Mouse (Mus musculus) stomach, embryonic 14.5 days (tissue): ENCODE data around the gene Chst3. TPM values are rescaled to one million over a fixed set of nuclear protein-coding genes. Genes with fewer than 3 reads are reported as not detected.
"Not testable (repeated sequence)": the region's sequence is repeated elsewhere in the genome, so short reads cannot be mapped to it uniquely, and the experiment has no call there.

Source experiments
- ATAC-seq: fragments of 200-750 bp; cut with Nextera tagmentation; 2 replicates; pipeline ENCODE4 v1.8.0; 2017; ENCODE audit warnings: low read depth, moderate TSS enrichment; ENCODE audit not compliant: insufficient number of reproducible peaks, insufficient read depth, low FRiP score
- H3K27ac ChIP-seq: fragments of 300-500 bp; sonication (generic); 2 replicates; pipeline ENCODE4 v1.5.1; 2014; ENCODE audit warnings: mild to moderate bottlenecking, low read length, moderate library complexity, mixed read lengths
- H3K27me3 ChIP-seq: fragments of 300-500 bp; sonication (generic); 2 replicates; pipeline ENCODE4 v1.6.1; 2014; ENCODE audit warnings: low read length, control low read depth, mixed read lengths; ENCODE audit not compliant: control insufficient read depth, insufficient read depth
- H3K36me3 ChIP-seq: fragments of 300-500 bp; sonication (generic); 2 replicates; pipeline ENCODE4 v1.6.1; 2014; ENCODE audit warnings: mild to moderate bottlenecking, control low read depth, low read length, moderate library complexity, mixed read lengths; ENCODE audit not compliant: control insufficient read depth, insufficient read depth
- H3K4me1 ChIP-seq: fragments of 300-500 bp; sonication (generic); 2 replicates; pipeline ENCODE4 v1.6.1; 2014; ENCODE audit warnings: low read length, control low read depth, mixed read lengths; ENCODE audit not compliant: control insufficient read depth, insufficient read depth
- H3K4me2 ChIP-seq: fragments of 300-500 bp; sonication (generic); replicated peaks from 2 replicates; pipeline ENCODE4 v1.6.1; 2014; ENCODE audit warnings: low read depth, low read length, control low read depth
- H3K4me3 ChIP-seq: fragments of 300-500 bp; sonication (generic); 2 replicates; pipeline ENCODE4 v1.5.1; 2014; ENCODE audit warnings: low read depth, low read length, control low read depth
- H3K9ac ChIP-seq: fragments of 300-500 bp; sonication (generic); replicated peaks from 2 replicates; pipeline ENCODE4 v1.6.1; 2014; ENCODE audit warnings: low read depth, mild to moderate bottlenecking, control low read depth, low read length, moderate library complexity, mixed read lengths
- H3K9me3 ChIP-seq: fragments of 300-500 bp; sonication (generic); 2 replicates; pipeline ENCODE4 v1.6.1; 2016; ENCODE audit warnings: low read depth, low read length, control low read depth; ENCODE audit not compliant: control insufficient read depth
- WGBS: fragments of 180-500 bp; shearing (Covaris S2); extraction: QIAGEN DNeasy Blood & Tissue Kit; methylation state at CpG from one replicate; pipeline ENCODE4 v1.1.7; 2014; 5-methylcytosine and 5-hydroxymethylcytosine counted together
- polyA plus RNA-seq: library from polyadenylated mRNA; unstranded; fragments of >200 nt; fragmentation: Nextera tagmentation; extraction: Ambion mirVana; gene quantifications from 2 replicates; pipeline ENCODE4 v1.2.1, GENCODE M21; 2014

The Chst3 gene
- polyA plus RNA-seq, 1 experiment from 2014 or later, result 2.8 TPM

DNA sequence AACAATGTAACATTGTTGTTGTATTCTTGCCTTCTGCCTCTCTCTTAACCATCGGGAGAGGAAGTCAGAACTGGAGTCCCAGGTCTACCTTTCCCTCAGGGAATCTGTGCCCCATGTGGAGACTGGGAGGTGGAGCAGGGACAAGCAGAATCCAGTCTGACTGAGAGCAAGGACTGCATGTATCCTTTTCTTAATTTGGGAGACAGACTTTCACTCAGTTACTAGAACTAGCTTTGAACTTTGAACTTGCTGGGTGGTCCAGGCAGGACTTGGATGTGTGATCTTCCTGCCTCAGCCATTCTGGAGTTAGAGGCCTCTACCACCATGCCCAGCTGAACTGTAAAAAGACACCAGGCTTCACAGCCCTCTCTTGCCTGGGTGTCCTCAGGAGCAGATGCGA, 5.5 kb upstream of the Chst3 start:
- WGBS, result 63% methylated on average over 2 of the region's 2 CpGs

DNA sequence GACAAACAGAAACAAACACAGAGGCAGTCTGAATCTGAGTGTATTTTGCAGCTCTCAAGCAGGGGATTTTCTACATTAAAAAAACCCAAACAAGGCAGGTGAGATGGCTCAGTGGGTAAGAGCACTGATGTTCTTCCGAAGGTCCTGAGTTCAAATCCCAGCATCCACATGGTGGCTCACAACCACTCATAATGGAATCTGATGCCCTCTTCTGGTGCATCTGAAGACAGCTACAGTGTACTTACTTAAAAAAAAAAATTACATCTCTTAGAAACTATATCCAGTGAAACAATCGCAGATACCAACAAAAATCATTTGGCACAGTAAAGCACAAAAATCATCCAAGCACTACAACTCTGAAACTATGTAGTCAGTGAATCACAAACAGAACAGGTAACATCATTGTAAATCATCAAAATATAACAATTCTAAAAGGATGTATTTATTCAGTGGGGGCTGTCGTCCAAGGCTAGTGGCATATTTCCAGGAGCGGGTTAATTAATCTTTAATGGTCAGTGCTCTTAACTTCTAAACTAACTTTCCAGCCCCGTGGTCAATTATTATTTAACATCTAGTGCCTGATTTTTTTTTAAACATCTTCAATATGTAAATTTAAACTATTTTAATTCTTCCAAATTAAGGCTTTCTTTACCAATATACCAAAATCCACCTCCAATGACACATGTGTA, 2.7 kb upstream of the Chst3 start:
- not testable (repeated sequence) for H3K4me2 ChIP-seq, H3K4me3 ChIP-seq, H3K27ac ChIP-seq, H3K27me3 ChIP-seq, H3K9ac ChIP-seq, H3K36me3 ChIP-seq, ATAC-seq, H3K9me3 ChIP-seq
- H3K4me1 ChIP-seq, result peaks cover 16% of the 10 kb centered on the region; the same call in 1 of the 2 replicates
- 81% methylated on average over 5 of the region's 5 CpGs for WGBS

More for the DNA sequence above, 5.5 kb upstream of the Chst3 start:
- no peak overlapping the region for H3K27ac ChIP-seq
- no peak overlapping the region for H3K9ac ChIP-seq
- H3K27me3 ChIP-seq, result no peaks in the 10 kb centered on the region
- H3K36me3 ChIP-seq, result no peaks in the 10 kb centered on the region
- no peak overlapping the region for H3K4me3 ChIP-seq
- ATAC-seq, result no peak
- no peaks in the 10 kb centered on the region for H3K9me3 ChIP-seq
- H3K4me1 ChIP-seq, result 0 out of 2 replicates have a peak, but pooled peaks cover 5% of the 10 kb centered on the region
- no peak overlapping the region for H3K4me2 ChIP-seq

DNA sequence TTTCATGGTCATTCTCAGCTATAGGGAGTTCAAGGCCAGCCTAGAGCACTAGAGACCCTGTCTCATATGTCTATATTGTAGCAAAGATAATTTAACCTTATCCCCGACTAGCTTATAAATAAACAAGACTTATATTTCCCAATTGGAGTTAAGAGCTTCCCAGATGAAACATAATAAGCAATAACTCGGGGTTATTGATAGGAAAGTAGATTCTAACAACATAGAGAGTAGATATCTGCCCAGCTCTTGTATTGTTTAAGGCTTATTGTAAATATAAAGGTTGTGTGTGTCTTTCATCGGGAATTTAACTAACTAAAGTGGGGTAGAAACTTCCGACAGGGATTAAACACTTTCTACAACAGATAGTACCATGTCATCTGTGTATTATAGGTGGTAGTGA, 1.5 kb upstream of the Chst3 start:
- Histone ChIP-seq H3K27ac (no peak overlapping the region), H3K9me3 (no peaks in the 10 kb centered on the region), H3K36me3 (no peaks in the 10 kb centered on the region), H3K9ac (no peak overlapping the region), H3K4me2 (no peak overlapping the region), H3K4me3 (no peak overlapping the region), H3K4me1 (peaks cover 23% of the 10 kb centered on the region; the same call in 1 of the 2 replicates), H3K27me3 (no peaks in the 10 kb centered on the region)
- WGBS, result 67% methylated on average over 4 of the region's 4 CpGs
- no peak for ATAC-seq

DNA sequence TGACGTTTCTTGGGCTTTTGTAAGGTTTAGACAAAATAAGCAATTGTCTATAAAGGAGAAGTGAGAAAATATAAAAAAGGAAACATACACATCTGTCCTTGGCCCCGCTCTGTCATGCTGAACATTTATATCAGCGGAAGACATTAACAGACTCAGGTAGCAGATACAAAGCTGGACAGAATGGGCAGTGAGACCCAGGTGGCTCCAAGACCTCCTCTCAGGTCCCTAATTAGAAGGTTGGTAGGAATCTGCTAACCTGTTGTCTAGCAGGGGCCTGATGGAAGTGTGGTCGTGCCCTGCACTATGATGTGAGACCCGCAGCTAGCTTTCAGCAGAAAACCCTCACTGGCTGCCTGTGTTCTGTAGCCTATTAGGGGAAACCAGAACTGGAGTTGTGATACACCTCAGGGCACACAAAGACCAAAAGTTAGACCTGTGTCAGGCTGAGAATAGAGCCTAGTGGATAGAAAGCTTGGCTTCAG, 1.0 kb upstream of the Chst3 start:
- Histone ChIP-seq H3K9me3 (no peaks in the 10 kb centered on the region), H3K27me3 (no peaks in the 10 kb centered on the region), H3K27ac (no peak overlapping the region), H3K4me1 (peaks cover 28% of the 10 kb centered on the region; the same call in 1 of the 2 replicates), H3K4me2 (peak overlapping the region; percentile 63; the same call in 1 of the 2 replicates), H3K4me3 (no peak overlapping the region), H3K9ac (no peak overlapping the region), H3K36me3 (no peaks in the 10 kb centered on the region)
- 77% methylated on average over 5 of the region's 5 CpGs for WGBS
- ATAC-seq, result no peak

DNA sequence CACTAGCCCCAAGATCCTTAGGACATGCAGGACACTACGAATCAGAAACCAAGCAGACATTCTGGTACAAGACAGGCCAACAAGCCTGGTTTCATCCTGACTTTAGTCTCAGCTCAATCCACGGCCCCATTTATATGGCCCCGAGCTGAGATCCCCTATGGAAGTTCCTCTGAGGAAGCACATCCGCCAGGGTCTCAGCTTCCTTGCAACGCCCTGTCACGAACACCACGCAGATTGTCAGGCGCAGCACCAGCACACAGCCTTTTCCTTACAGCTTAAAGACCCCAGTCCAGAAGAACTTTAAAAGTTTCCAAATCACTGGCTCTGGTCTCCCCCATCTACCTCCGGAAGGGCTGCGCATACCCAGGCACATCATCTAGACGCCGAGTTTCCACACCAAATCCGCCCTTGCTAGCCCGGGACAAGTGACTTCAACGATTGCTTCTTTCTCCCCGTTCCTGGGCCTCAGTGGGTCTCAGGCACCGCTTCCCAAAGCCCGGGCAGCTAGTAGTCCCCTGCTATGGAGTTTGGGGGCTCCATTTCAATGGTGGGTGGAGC, 948 bp downstream of the Chst3 start:
- Histone ChIP-seq H3K27ac (peak overlapping the region; percentile 84), H3K4me1 (peaks cover 35% of the 10 kb centered on the region; the same call in 1 of the 2 replicates), H3K4me2 (peak overlapping the region; percentile 63), H3K36me3 (no peaks in the 10 kb centered on the region), H3K4me3 (peak overlapping the region; percentile 57), H3K9me3 (no peaks in the 10 kb centered on the region), H3K27me3 (no peaks in the 10 kb centered on the region), H3K9ac (peak overlapping the region; percentile 77)
- no peak for ATAC-seq
- WGBS, result 6% methylated on average over 18 of the region's 18 CpGs

DNA sequence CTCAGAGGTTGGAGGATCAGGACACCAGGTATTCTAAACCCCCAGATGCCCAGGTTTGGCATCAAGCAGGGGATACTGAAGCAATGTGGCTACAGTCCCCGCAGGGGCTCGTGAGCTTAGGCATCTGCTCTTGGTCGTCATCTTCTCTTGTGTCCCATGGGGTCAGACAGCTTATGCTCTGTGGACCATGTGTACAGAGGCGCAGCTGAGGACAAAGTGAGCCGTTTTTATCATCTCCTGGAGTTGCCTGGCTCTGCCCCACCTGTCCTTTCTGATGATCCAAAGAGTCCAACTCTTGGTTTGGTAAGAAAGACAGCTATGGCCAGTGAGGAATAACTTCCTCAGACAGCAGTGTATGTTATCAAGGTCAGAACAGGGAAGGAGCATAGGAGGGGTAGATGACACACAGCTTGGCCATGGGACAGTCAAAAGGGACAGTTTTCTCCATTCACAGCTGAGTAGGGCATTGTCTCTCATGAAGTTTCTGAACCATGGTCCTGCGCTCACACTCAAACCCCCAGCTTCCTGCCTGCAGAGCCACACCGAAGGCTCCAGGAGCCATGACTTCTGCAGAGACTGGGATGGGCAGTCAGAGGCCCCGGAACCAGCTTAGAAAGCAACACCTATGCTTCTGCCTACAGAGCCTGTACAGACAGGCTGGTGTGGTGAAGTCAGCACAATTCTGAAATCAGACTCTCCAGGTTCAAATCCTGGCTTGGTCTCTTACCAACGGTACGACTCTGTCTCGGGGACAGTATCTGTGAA, 2.5 kb downstream of the Chst3 start:
- Histone ChIP-seq H3K4me3 (no peak overlapping the region), H3K9me3 (no peaks in the 10 kb centered on the region), H3K27me3 (no peaks in the 10 kb centered on the region), H3K4me1 (peaks cover 43% of the 10 kb centered on the region; the same call in 1 of the 2 replicates), H3K36me3 (no peaks in the 10 kb centered on the region), H3K9ac (no peak overlapping the region), H3K27ac (no peak overlapping the region), H3K4me2 (no peak overlapping the region)
- WGBS, result 88% methylated on average over 11 of the region's 11 CpGs
- ATAC-seq, result no peak

DNA sequence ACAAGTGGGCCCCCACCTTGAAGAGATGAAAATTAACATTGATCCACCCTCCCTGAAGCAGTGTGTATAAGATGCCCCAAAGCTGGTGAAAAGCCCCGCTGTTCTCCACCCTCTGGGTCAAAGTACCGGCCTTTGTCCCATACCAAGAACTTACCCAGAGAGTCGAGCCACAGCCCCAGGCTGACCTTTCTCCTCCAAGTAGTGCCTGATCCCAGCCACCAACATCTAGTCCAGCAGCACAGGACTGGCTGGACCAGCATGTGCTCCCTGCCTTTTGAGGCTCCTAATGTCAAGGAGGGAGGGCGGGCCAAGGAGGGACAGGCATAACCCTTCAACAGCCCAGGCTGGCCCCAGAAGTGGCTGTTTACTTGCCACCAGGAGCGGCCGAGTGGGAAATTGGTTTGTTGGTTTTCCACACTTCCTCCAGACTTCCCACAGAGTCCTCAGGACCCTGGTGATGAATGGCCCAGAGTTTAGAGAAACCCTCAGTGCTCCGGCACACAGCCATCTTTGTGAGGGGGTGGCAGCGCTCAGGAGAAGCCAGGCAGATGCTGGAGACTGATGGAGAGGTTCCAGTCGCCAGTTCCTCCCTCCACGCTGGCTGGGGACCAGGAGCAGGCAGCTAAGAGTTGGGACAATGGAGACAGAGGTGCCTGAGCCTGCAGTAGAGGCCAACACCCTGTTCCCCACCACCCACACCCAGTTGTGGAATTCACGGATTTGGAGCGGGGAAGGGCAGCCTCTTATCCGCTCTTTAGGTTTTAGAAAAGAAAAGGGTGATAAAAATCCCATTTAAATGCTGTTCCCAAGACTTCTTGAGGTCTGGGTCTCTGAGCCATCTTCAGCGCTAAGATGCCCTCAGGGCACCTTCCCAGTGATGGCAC, 3.7 kb downstream of the Chst3 start:
- no peak for ATAC-seq
- Histone ChIP-seq H3K4me1 (peaks cover 43% of the 10 kb centered on the region; the same call in 1 of the 2 replicates), H3K27me3 (no peaks in the 10 kb centered on the region), H3K27ac (no peak overlapping the region), H3K4me2 (no peak overlapping the region), H3K9me3 (no peaks in the 10 kb centered on the region), H3K4me3 (no peak overlapping the region), H3K36me3 (no peaks in the 10 kb centered on the region), H3K9ac (no peak overlapping the region)
- 49% methylated on average over 14 of the region's 14 CpGs for WGBS
